In genomic region chr5:76250948-76251347, GRCm38 (mm10) we compare ENCODE assay signal across 27 mouse cellular contexts.
"Had no signal": no experiment of that assay in that cellular context is flagged by ENCODE, and none has a peak within 500 bp of the region (broad histone marks: within the 10 kb centered on the region; RNA-seq: fewer than 3 reads in every experiment).

No protein-coding gene starts in this region.

- H3K4me1 ChIP-seq: heart, embryonic 13.5 days; heart, embryonic 15.5 days; hindbrain, embryonic 13.5 days; hindbrain, embryonic 15.5 days; kidney, embryonic 15.5 days; limb, embryonic 10.5 days; limb, embryonic 12.5 days; liver, embryonic 12.5 days had no signal

- H3K27ac ChIP-seq: gastrocnemius, adult 2 months; heart, embryonic 13.5 days; heart, embryonic 15.5 days; hindbrain, embryonic 13.5 days; hindbrain, embryonic 15.5 days; hindbrain, postnatal 0 days; kidney, embryonic 15.5 days; kidney, postnatal 0 days; layer of hippocampus, adult 2 months; left cerebral cortex, adult 2 months; limb, embryonic 10.5 days; limb, embryonic 12.5 days; liver, embryonic 12.5 days; liver, embryonic 14.5 days had no signal

- H3K4me3 ChIP-seq: gastrocnemius, adult 2 months; heart, embryonic 13.5 days; heart, embryonic 15.5 days; hindbrain, embryonic 13.5 days; hindbrain, embryonic 15.5 days; kidney, embryonic 15.5 days; layer of hippocampus, adult 2 months; left cerebral cortex, adult 2 months; limb, embryonic 10.5 days; limb, embryonic 12.5 days; liver, embryonic 12.5 days had no signal

- H3K9me3 ChIP-seq: heart, embryonic 13.5 days; heart, embryonic 15.5 days; hindbrain, embryonic 13.5 days; hindbrain, embryonic 15.5 days; kidney, embryonic 15.5 days; limb, embryonic 10.5 days; limb, embryonic 12.5 days; liver, embryonic 12.5 days had no signal

- DNase-seq: gastrocnemius, adult 2 months; gastrocnemius, postnatal 10 days; gastrocnemius, postnatal 25 days; heart, adult 18-20 months; heart, postnatal 14 days; heart, postnatal 36 days; kidney, adult 11 months; kidney, adult 2 months; kidney, adult 9 months; kidney, postnatal 25 days; kidney, postnatal 4 days; liver had no signal

- H3K27me3 ChIP-seq: heart, embryonic 13.5 days; heart, embryonic 15.5 days; hindbrain, embryonic 13.5 days; hindbrain, embryonic 15.5 days; kidney, embryonic 15.5 days; limb, embryonic 12.5 days; liver, embryonic 12.5 days had no signal

- H3K9ac ChIP-seq: heart, embryonic 13.5 days; heart, embryonic 15.5 days; hindbrain, embryonic 13.5 days; hindbrain, embryonic 15.5 days; kidney, embryonic 15.5 days; limb, embryonic 12.5 days; liver, embryonic 12.5 days; liver, embryonic 14.5 days had no signal

- ATAC-seq: hindbrain, postnatal 0 days; intestine, embryonic 16.5 days; liver, embryonic 12.5 days had no signal

- H3K4me2 ChIP-seq: heart, embryonic 11.5 days; heart, embryonic 13.5 days; heart, embryonic 15.5 days; hindbrain, embryonic 13.5 days; hindbrain, embryonic 15.5 days; kidney, embryonic 15.5 days; limb, embryonic 12.5 days; liver, embryonic 12.5 days had no signal
